Mouse (Mus musculus): ENCODE results near the gene Tube1.

DNA sequence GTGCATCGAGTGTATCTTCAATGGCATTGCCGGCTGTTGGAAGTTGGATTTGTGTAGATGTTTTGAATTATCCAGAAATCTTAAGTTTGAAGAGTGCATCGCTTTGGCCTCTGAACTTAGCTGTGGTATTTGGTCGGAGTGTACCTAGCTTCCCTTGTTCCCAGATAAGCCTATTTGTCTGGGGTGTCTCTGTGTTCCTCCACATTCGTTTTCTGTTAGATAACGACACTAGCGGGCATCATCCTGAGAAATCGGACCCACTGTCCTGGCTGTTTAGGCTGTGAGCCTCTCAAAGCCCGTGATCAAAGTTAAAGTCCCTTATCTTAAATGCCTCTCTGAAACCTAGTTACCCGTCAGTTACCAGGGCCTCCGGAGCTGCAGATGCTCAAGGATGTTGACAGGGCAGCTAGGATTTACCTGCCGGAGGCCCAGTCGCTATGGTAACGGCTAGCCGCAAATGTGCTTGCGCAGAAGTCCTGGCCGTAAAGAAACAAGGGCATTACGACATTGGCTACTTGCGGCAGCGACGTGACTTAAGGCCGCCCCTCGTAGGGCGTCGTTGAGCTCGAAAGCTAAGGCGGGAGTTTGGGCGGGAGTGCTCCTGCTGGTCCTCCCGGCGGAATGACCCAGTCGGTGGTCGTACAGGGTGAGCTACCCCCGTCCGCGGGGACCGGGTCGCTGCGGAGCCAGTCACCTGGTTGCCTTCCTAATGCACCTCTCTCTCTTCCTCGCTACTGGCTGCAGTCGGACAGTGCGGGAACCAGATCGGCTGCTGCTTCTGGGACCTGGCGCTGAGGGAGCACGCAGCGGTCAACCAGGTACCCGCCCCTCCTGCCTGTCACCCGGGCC is at the start of gene Tube1, which contains the start of gene Fam229b:
- TF ChIP-seq CTCF (IDR thresholded peaks at IDR 0.05) (no peak), EP300 (IDR thresholded peaks at IDR 0.05) (no peak)

All from lung, postnatal 0 days (tissue).